Mouse (Mus musculus): ENCODE data around the gene Cyb5r4. TPM values are rescaled to one million over a fixed set of nuclear protein-coding genes. Genes with fewer than 3 reads are reported as not detected.
"Not testable (repeated sequence)": the region's sequence is repeated elsewhere in the genome, so short reads cannot be mapped to it uniquely, and the experiment has no call there.

Cyb5r4 gene
- polyA plus RNA-seq, 1 experiment from 2014 or later = 79.2 TPM

GRCm38 (mm10) chr9:87121956-87122493 is 100.2 kb downstream of the Cyb5r4 start:
- Histone ChIP-seq H3K36me3 (ENCODE audit: insufficient read depth, low read length) (no peaks in the 10 kb centered on the region), H3K27ac (no peak overlapping the region), H3K4me1 (replicated peaks; ENCODE audit: insufficient read depth, low read length) (no peaks in the 10 kb centered on the region), H3K4me3 (replicated peaks; ENCODE audit: low read depth, low read length) (no peak overlapping the region), H3K9ac (ENCODE audit: low read depth, low read length) (no peak overlapping the region), H3K4me2 (ENCODE audit: low read length) (no peak overlapping the region), H3K9me3 (replicated peaks; ENCODE audit: low read length) (no peaks in the 10 kb centered on the region), H3K27me3 (ENCODE audit: insufficient read depth, low read length) (no peaks in the 10 kb centered on the region)
- DNase-seq (ENCODE audit: low spot score) (no peak), ATAC-seq (replicated peaks; ENCODE audit: low FRiP score, low read depth) (no peak)
- TF ChIP-seq CTCF (IDR thresholded peaks at IDR 0.05; ENCODE audit: low read depth) = no peak
- 62% methylated on average over 9 of the region's 9 CpGs for WGBS

- H3K36me3 ChIP-seq (ENCODE audit: insufficient read depth, low read length); H3K27ac ChIP-seq; H3K4me1 ChIP-seq (replicated peaks; ENCODE audit: insufficient read depth, low read length); ATAC-seq (replicated peaks; ENCODE audit: low FRiP score, low read depth); H3K27me3 ChIP-seq (ENCODE audit: insufficient read depth, low read length); H3K9me3 ChIP-seq (replicated peaks; ENCODE audit: low read length); H3K4me2 ChIP-seq (ENCODE audit: low read length); DNase-seq (ENCODE audit: low spot score); H3K9ac ChIP-seq (ENCODE audit: low read depth, low read length); H3K4me3 ChIP-seq (replicated peaks; ENCODE audit: low read depth, low read length): not testable (repeated sequence)
- 74% methylated on average over 6 of the region's 6 CpGs for WGBS
Measured at GRCm38 (mm10) chr9:87127046-87127445, 105.2 kb downstream of the Cyb5r4 start.

Other genes with a start within 250 kb of the Cyb5r4 start
- 20.9 and 21.6 TPM in 2 replicates for gene Snap91, start 141.4 kb upstream of the Cyb5r4 start, polyA plus RNA-seq (2015; fragmentation: Nextera tagmentation; extraction: Ambion mirVana)
- 6.5 and 7.2 TPM in 2 replicates for gene Ripply2, start 6.5 kb upstream of the Cyb5r4 start, polyA plus RNA-seq (2015; fragmentation: Nextera tagmentation; extraction: Ambion mirVana)
- 0.05 and 0.14 TPM in 2 replicates for gene Mrap2, start 122.3 kb downstream of the Cyb5r4 start, polyA plus RNA-seq (2015; fragmentation: Nextera tagmentation; extraction: Ambion mirVana)
- 3.7 and 4.2 TPM in 2 replicates for gene Cep162, start 233.5 kb downstream of the Cyb5r4 start, polyA plus RNA-seq (2015; fragmentation: Nextera tagmentation; extraction: Ambion mirVana)

Data from kidney, postnatal 0 days (tissue).